Mouse (Mus musculus) urinary bladder, adult 18-20 months (tissue): Measurements from ENCODE around the gene Taf12.

Experiments
- DNase-seq, 2 experiments: peaks; one replicate each; pipeline ENCODE4 v3.0.0; 2022; ENCODE audit warnings: low spot score in 2 of 2, mixed read lengths in 2 of 2

Gene Taf12

DNA sequence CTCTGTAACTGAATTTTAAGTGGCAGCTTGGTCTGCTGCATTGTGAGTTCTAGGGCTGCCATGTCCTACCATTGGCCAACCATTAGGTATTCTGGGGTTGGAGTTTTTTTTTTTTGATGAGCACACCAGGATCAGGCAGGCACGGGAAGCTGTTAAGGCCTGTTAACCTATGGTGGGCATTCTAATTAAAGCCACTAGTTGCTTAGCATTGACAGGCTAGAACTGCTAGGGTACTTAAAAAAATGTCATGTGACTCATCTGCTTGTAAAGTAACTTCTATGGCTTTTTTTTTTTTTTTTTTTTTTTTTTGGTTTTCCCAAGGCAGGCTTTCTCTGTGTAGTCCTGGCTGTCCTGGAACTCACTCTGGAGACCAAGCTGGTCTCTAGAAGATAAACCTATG, 37.0 kb downstream of the Taf12 start:
- no peak for DNase-seq

- no peak for DNase-seq
Observed at GRCm38 (mm10) chr4:132311801-132312200, 37.6 kb downstream of the Taf12 start.

DNA sequence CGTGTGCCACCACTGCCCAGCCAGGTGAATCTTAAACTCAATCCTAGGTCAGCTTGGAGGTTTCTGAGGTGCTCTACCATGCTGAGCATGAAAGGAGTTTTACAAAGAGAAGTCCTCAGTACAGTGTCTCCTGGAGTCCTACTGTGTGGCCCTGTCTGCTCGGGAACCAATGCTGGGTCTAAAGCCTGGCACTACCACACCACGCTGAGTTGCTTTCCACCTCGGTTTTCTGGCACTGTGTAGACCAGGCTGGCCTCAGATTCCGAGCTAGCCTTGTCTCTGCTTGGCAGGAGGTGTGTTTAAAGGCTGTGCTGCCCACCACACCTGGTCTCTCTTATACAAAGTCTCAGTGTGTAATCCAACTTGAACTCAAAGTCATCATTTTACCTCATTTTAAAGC, 38.5 kb downstream of the Taf12 start:
- no peak for DNase-seq

DNA sequence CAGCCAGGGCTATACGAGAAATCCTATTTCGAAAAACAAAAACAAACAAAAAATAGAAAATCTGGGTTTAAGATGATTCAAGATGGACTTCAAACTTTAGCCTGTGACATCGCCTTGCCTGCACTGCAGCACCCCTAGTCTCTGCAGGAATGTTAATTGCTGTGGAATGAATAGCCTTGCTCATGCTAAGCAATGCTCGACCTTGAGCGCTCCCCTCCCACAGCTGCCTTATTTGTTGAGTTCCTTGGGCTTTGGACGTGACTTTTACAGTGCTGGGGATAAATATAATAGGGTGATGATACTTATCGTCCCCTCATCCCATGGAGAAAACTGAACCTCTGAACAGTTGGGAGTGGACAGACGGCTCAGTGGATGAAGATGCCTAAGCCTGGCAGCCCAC, 41.5 kb downstream of the Taf12 start:
- no peak for DNase-seq

DNA sequence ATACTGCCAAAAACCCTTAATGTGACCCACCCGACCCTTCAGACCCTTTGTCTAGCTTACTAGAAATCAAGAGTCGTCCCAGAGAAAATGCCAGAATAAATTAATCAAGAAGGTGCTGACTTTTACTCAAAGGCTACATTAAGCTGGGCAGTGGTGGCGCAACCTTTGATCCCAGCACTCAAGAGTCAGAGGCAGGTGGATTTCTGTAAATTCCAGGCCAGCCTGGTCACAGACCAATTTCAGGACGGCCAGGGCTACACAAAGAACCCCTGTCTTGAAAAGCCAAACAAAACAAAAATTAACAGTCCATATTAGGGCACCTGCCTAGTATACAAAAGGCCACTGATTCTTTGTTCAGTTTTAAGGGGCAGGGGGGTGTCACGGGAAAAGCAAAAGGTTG, 52.3 kb downstream of the Taf12 start:
- no peak for DNase-seq

GRCm38 (mm10) chr4:132328391-132328982, 54.3 kb downstream of the Taf12 start:
- DNase-seq: no peak

DNA sequence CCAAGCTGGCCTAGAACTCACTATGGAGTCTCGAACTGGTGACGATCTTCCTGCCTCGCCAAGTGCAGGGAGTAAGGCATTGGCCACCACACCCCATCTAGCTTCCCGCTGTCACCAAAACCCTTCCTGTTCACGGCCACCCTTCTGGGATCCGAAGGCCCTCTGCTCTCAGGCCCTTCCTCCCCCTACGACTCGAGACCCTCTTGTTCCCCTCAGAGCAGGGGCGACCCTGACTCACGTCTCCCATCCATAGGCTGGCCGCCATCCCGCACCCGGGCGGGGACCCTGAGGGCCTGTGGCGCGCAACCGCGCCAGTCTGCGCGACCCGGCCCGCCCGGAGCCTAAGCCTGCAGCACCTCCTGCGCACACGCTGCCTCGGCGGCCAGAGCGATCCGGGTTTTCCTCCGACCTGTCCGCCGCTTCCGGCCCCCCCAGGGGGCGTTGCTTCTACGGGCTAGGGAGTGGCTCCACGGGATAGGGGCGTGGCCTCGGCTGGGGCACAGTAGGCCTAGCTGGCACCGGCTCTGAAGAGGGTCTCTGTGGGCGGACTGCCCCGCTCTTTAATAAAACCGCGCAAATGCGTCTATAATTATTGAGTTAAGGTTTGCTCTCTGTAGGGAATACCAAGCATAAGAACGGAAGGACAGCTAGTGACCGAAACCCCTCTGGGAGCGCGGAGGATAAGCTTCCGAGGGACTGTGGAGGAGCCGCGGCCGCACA, 55.1 kb downstream of the Taf12 start, which contains the start of gene Trnau1ap:
Gene Trnau1ap, minus strand, starts transcription at position 424 of the 720 bp plus-strand sequence.
- peak; percentile 82 to 83 for DNase-seq

DNA sequence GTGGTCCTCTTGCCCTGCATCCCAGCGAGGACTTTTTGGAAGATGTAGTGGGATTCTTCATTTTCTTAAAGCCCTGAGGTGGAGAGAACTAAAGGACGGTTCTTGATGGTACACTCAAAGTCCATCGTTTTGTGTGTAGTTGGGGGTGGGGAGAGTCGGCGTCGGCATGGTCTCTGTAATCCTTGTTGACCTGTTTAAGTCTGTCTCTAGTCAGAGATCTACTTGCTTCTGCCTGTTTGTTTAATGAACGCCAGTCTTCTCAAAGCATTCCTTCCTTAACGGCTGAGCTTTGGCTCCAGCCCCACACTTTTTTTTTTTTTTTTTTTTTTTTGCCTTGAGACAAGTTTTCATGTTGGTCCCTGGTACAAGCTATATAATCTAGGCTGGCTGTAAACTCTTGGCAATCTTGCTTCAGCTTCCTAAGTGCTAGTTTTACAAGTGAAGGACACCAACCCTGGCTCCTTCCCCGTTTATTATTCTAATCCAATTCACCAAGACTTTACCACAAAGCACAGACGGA, 55.7 kb downstream of the Taf12 start:
- DNase-seq: no peak

- no peak for DNase-seq
Observed at GRCm38 (mm10) chr4:132331960-132332359, 57.8 kb downstream of the Taf12 start.

- DNase-seq: no peak
Observed at GRCm38 (mm10) chr4:132332880-132333279, 58.7 kb downstream of the Taf12 start.

DNA sequence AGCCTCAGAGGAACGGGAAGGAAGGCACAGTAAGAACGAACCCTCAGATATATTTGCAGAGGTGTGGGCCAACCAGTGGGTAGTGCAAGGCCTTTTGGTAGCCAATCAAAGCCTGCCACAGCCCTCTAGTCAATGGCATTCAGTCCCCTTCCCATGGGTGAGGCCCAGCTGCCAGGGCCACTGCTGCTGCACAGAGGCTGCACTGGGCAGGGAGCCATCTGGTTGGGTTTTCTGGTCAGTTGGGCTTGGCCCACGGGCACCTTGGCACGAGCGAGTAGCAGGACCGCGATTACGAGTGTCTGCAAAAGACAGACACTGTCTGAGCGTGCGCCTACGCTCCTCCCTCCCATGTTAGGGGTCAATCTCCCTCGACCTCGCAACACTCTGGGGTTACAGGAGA, 64.8 kb downstream of the Taf12 start:
- DNase-seq: no peak

- no peak for DNase-seq
Observed at GRCm38 (mm10) chr4:132341451-132341850, 67.3 kb downstream of the Taf12 start.

GRCm38 (mm10) chr4:132344403-132345134, 70.4 kb downstream of the Taf12 start:
- no peak for DNase-seq
